Mouse (Mus musculus): Measurements from ENCODE around the gene Acer1.

The Acer1 gene

GRCm38 (mm10) chr17:56982013-56982412 lies at the start of gene Acer1:
Gene Acer1, minus strand, starts transcription at chr17:56982126.
- Histone ChIP-seq H3K27me3 (ENCODE audit: control insufficient read depth, insufficient read depth, low read length, poor library complexity, severe bottlenecking) (no peaks in the 10 kb centered on the region), H3K36me3 (ENCODE audit: control insufficient read depth, insufficient read depth, low read length, poor library complexity, severe bottlenecking) (no peaks in the 10 kb centered on the region)
- no peak for DNase-seq (ENCODE audit: low read depth, low spot score)

DNA sequence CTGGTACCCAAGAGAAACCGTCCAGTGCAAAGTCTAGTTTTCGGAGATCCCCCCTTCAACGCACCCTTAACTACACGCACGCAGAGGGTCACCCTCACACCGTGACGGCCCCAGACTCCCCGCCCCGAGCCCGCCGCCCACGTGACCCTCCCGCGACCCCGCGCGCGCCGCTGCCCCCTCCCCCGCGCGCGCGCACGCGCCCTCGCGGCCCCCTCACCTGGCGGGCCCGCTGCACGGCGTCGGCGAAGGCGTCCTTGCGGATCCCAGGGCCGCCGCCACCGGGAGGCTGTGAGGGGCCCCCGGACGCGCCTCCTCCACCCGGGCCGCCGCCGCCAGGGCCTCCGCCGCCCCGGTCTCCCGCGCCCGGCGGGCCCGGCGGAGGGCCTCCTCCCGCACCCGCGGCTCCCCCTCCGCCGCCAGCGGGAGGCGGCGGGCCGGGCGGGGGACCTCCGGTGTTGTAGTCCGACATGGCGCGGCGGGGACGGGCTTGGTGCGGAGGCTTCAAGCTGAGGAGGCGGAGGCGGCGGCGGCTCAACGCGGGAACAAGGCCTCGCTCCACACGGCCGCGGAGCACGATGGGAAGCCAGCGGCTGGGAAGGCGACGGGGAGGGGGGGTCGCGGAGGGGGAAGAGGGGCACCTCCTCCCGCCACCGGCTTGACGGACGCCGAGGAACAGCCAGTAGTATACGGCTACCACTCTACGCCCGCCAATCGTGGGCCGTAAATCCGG lies 49.2 kb upstream of the Acer1 start, which contains the start of gene Khsrp:
Khsrp (minus strand) TSS at position 592 of the 730 bp plus-strand sequence.
- Histone ChIP-seq H3K36me3 (ENCODE audit: control insufficient read depth, insufficient read depth, low read length, poor library complexity, severe bottlenecking) (peaks cover 4% of the 10 kb centered on the region), H3K27me3 (ENCODE audit: control insufficient read depth, insufficient read depth, low read length, poor library complexity, severe bottlenecking) (no peaks in the 10 kb centered on the region)
- peak; percentile 47 for DNase-seq (ENCODE audit: low read depth, low spot score)

DNA sequence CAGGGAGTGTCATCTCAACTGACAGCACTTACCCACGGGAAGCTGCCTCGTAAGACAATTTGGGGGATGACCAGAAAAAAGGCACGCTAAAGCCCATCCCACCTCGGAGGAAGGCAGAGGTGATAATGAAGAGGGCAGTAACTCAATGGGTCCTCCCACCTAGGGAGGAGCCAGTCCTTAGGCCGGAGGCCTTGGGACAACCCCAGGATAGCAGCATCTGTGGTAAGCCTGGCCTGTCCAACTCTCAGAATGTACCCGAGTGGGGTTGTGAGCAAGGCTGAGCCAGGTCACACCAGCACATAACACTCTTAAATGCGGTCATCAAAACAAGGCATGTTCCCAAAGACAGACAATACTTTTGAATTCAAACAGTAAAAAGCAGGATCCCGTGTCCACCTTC lies 47.8 kb upstream of the Acer1 start:
- H3K27me3 ChIP-seq (ENCODE audit: control insufficient read depth, insufficient read depth, low read length, poor library complexity, severe bottlenecking): no peaks in the 10 kb centered on the region
- DNase-seq (ENCODE audit: low read depth, low spot score): no peak
- H3K36me3 ChIP-seq (ENCODE audit: control insufficient read depth, insufficient read depth, low read length, poor library complexity, severe bottlenecking): peaks cover 8% of the 10 kb centered on the region

DNA sequence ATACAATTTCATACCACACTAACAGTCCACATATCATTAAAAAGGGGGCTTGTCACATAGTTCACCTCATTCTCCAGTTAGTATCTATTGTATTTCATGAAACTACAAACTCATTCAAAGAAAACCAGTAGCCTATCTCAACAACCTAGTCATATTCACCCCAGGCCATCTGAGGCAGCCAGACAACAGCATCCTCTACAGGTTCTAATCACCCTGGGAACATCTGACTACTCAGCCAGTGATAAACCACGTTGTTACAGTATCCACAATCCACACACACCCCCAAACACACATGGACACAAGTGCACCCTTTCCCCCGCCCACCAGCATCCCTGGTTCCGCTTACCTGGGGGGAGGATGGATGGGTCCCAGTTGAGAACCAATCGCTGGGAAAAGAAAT lies 45.5 kb upstream of the Acer1 start:
- H3K27me3 ChIP-seq (ENCODE audit: control insufficient read depth, insufficient read depth, low read length, poor library complexity, severe bottlenecking): no peaks in the 10 kb centered on the region
- DNase-seq (ENCODE audit: low read depth, low spot score): no peak
- peaks cover 24% of the 10 kb centered on the region for H3K36me3 ChIP-seq (ENCODE audit: control insufficient read depth, insufficient read depth, low read length, poor library complexity, severe bottlenecking)

- Histone ChIP-seq H3K36me3 (ENCODE audit: control insufficient read depth, insufficient read depth, low read length, poor library complexity, severe bottlenecking) (peaks cover 21% of the 10 kb centered on the region), H3K27me3 (ENCODE audit: control insufficient read depth, insufficient read depth, low read length, poor library complexity, severe bottlenecking) (no peaks in the 10 kb centered on the region)
- DNase-seq (ENCODE audit: low read depth, low spot score): no peak
Measured at GRCm38 (mm10) chr17:57020960-57021359, 39.0 kb upstream of the Acer1 start.

DNA sequence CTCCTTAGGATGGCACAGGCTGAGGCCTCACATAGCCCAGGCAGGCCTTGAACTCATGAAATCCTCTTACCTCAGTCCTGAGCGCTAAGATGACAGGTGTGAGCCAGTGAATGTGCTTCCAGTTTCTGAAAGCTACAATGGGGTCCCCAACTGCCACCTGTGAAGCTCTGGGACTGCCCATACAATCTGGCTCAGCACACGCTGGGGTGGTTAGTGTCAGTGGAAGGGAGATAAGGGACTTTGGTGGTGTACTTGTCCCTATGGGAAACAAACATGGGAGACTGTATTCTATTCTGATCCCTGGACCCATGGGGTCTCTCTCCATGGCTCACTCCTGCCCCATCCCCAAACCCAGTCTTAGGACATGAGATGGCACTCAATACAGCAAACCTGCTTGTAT lies 37.8 kb upstream of the Acer1 start:
- Histone ChIP-seq H3K36me3 (ENCODE audit: control insufficient read depth, insufficient read depth, low read length, poor library complexity, severe bottlenecking) (peaks cover 17% of the 10 kb centered on the region), H3K27me3 (ENCODE audit: control insufficient read depth, insufficient read depth, low read length, poor library complexity, severe bottlenecking) (no peaks in the 10 kb centered on the region)
- DNase-seq (ENCODE audit: low read depth, low spot score): no peak

DNA sequence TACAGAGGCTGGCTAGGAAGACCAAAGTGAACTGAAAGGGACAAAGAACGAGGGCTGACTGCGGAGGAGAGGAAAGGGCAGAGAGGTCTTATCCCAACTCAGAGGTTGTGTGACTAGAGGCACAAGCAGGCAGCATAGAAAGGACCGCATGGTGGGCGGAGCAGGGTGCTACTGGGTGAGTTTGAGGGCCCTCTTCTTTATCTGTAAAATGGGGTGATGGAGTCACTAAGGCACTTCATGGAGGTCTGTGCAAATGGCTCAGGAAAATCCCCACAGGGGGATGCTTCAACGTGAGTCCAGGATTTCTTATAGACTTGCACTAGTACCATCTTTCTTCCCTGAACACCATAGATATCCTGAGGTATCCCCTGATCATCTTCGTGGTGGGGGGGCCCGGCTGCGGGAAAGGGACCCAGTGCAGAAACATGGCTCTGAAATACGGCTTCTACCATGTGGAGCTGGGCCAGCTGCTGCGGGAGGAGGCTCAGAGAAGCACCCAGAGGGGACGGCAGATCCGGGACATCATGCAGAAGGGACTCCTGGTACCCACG lies 30.4 kb upstream of the Acer1 start:
- 0 out of 2 replicates have a peak, but pooled peaks cover under 1% of the 10 kb centered on the region for H3K36me3 ChIP-seq (ENCODE audit: control insufficient read depth, insufficient read depth, low read length, poor library complexity, severe bottlenecking)
- DNase-seq (ENCODE audit: low read depth, low spot score): no peak
- no peaks in the 10 kb centered on the region for H3K27me3 ChIP-seq (ENCODE audit: control insufficient read depth, insufficient read depth, low read length, poor library complexity, severe bottlenecking)

- Histone ChIP-seq H3K27me3 (ENCODE audit: control insufficient read depth, insufficient read depth, low read length, poor library complexity, severe bottlenecking) (no peaks in the 10 kb centered on the region), H3K36me3 (ENCODE audit: control insufficient read depth, insufficient read depth, low read length, poor library complexity, severe bottlenecking) (peaks cover 2% of the 10 kb centered on the region)
- DNase-seq (ENCODE audit: low read depth, low spot score): peak; percentile 99
Measured at GRCm38 (mm10) chr17:57011236-57012141, 29.6 kb upstream of the Acer1 start, which contains the start of the genes Gtf2f1 and Gm17949. Gene Gtf2f1, minus strand, starts transcription at chr17:57011288. Gene Gm17949, plus strand, starts transcription at chr17:57011469.

DNA sequence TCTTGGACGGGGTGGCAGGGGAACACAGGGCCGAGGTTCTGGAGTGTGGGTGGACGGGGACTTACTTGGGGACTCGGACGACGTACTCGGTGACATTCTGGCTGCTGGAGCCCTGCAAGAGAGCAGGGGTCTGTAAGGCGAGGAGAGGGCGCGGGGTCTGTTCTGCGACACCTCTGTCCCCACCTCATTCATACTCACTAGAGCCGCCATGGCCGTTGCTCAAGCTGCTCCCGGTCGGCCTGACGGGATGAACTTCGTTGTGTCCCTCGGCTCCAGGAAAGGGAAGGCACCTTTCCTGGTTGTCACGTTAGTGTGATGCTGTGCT lies 28.9 kb upstream of the Acer1 start:
- no peak for DNase-seq (ENCODE audit: low read depth, low spot score)
- H3K36me3 ChIP-seq (ENCODE audit: control insufficient read depth, insufficient read depth, low read length, poor library complexity, severe bottlenecking): peaks cover 2% of the 10 kb centered on the region
- H3K27me3 ChIP-seq (ENCODE audit: control insufficient read depth, insufficient read depth, low read length, poor library complexity, severe bottlenecking): no peaks in the 10 kb centered on the region

GRCm38 (mm10) chr17:57007137-57007905 lies 25.4 kb upstream of the Acer1 start:
- H3K27me3 ChIP-seq (ENCODE audit: control insufficient read depth, insufficient read depth, low read length, poor library complexity, severe bottlenecking): no peaks in the 10 kb centered on the region
- peak; percentile 26 for DNase-seq (ENCODE audit: low read depth, low spot score)
- peaks cover 6% of the 10 kb centered on the region for H3K36me3 ChIP-seq (ENCODE audit: control insufficient read depth, insufficient read depth, low read length, poor library complexity, severe bottlenecking)

DNA sequence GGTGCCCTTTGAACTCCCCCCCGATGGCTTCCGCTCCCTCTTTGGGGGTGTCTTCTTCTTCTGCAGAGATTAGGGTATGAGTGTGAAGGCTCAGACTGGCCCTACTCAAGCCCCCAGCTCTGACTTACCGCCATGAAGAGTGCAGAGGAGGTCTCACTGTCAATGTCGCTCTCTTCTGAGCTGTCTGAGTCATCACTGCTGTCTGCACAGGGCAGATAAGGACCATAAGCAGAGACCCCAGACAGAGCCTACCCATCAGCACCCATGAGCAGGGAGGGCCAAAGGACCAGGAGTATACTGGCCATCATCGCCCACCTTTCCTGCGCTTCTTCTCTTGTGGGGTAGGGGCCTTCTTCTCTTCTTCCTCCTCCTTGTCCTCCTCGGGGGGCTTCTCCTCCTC lies 22.1 kb upstream of the Acer1 start:
- Histone ChIP-seq H3K36me3 (ENCODE audit: control insufficient read depth, insufficient read depth, low read length, poor library complexity, severe bottlenecking) (peaks cover 6% of the 10 kb centered on the region), H3K27me3 (ENCODE audit: control insufficient read depth, insufficient read depth, low read length, poor library complexity, severe bottlenecking) (no peaks in the 10 kb centered on the region)
- DNase-seq (ENCODE audit: low read depth, low spot score): no peak

- Histone ChIP-seq H3K36me3 (ENCODE audit: control insufficient read depth, insufficient read depth, low read length, poor library complexity, severe bottlenecking) (peaks cover 4% of the 10 kb centered on the region), H3K27me3 (ENCODE audit: control insufficient read depth, insufficient read depth, low read length, poor library complexity, severe bottlenecking) (no peaks in the 10 kb centered on the region)
- DNase-seq (ENCODE audit: low read depth, low spot score): no peak
Measured at GRCm38 (mm10) chr17:57001228-57001627, 19.3 kb upstream of the Acer1 start.

DNA sequence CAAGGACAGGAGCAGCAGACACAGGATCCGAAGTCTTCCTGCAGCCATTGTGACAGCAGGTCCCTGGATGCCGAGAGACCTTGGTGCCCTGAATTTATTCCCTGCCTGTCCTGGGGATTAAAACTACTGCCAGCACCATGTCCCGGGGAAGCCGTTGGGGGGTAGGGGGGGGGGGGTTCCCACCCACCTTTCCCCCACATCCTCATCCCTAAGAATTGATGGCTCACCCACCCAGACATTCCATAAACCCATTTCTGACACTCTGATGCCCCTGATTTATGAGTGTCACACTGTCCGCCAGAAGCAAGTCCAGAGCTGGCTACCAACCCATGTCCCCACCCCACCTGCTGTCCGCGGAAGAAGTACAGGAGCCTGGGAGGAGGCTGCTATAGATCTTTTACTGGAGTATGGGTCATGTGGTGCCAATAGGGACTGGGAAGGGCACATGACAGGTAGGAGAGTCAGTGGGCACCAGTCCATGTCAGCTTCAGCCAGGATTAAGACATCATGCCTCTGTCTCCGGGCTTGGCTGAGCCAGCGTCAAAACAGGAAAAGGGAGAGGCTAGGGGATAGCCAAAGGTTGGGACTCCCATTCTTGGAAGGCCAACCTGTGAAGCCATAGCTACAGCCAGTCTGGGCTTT lies 18.2 kb upstream of the Acer1 start, which contains the start of gene Pspn:
Pspn (minus strand) TSS at position 51 of the 642 bp plus-strand sequence.
- H3K36me3 ChIP-seq (ENCODE audit: control insufficient read depth, insufficient read depth, low read length, poor library complexity, severe bottlenecking): peaks cover 2% of the 10 kb centered on the region; the same call in 1 of the 2 replicates
- DNase-seq (ENCODE audit: low read depth, low spot score): no peak
- H3K27me3 ChIP-seq (ENCODE audit: control insufficient read depth, insufficient read depth, low read length, poor library complexity, severe bottlenecking): no peaks in the 10 kb centered on the region

- DNase-seq (ENCODE audit: low read depth, low spot score): no peak
- Histone ChIP-seq H3K36me3 (ENCODE audit: control insufficient read depth, insufficient read depth, low read length, poor library complexity, severe bottlenecking) (peaks cover 2% of the 10 kb centered on the region; the same call in 1 of the 2 replicates), H3K27me3 (ENCODE audit: control insufficient read depth, insufficient read depth, low read length, poor library complexity, severe bottlenecking) (no peaks in the 10 kb centered on the region)
Measured at GRCm38 (mm10) chr17:56999414-56999813, 17.5 kb upstream of the Acer1 start.

Measured in splenic B cell, adult 2 months (primary cell).